Mouse (Mus musculus): ENCODE data around the gene Mpzl2. TPM values are rescaled to one million over a fixed set of nuclear protein-coding genes. Genes with fewer than 3 reads are reported as not detected.

The Mpzl2 gene
- polyA plus RNA-seq, 1 experiment: not detected

GRCm38 (mm10) chr9:45008342-45008741, 31.3 kb upstream of the Mpzl2 start:
- H3K4me3 ChIP-seq (ENCODE audit: insufficient read depth, low read length): no peak overlapping the region

GRCm38 (mm10) chr9:45009180-45010078, 30.2 kb upstream of the Mpzl2 start, which contains the start of gene Cd3e:
TSS of gene Cd3e (minus strand) at chr9:45009627.
- H3K4me1 ChIP-seq (ENCODE audit: control insufficient read depth, insufficient read depth, low read length): no peaks in the 10 kb centered on the region
- TF ChIP-seq CTCF (IDR thresholded peaks at IDR 0.05; ENCODE audit: low read depth, low read length) (no peak), POLR2A (IDR thresholded peaks at IDR 0.05; ENCODE audit: borderline replicate concordance, low read depth, low read length) (no peak)
- no peak within 1 kb of the TSS for H3K27ac ChIP-seq (ENCODE audit: insufficient read depth, low read depth, low read length)
- no peak within 1 kb of the TSS for H3K4me3 ChIP-seq (ENCODE audit: insufficient read depth, low read length)

More at GRCm38 (mm10) chr9:45008342-45008741, 31.3 kb upstream of the Mpzl2 start:
- TF ChIP-seq POLR2A (IDR thresholded peaks at IDR 0.05; ENCODE audit: borderline replicate concordance, low read depth, low read length): no peak
- TF ChIP-seq CTCF (IDR thresholded peaks at IDR 0.05; ENCODE audit: low read depth, low read length): no peak
- Histone ChIP-seq H3K4me1 (ENCODE audit: control insufficient read depth, insufficient read depth, low read length) (no peaks in the 10 kb centered on the region), H3K27ac (ENCODE audit: insufficient read depth, low read depth, low read length) (no peak overlapping the region)

DNA sequence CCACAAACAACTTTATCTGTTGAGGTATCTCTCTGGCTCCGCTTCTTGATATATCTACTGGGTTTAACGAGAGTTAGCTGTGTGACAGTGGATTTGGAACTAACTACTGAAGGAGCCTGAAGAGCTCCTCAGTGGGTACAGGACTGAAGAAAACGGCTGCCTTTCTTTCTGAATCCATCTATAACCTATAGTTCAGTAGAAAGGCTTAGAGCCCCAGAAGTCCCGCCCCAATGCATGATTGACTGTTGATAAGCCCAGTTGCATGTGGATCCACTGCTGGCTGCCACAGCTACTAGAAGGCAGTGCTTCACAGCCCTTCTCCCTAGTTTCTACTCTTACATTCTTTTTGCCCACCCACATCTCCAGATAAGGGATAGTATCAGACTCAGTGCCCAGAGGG, 29.1 kb upstream of the Mpzl2 start:
- no peak overlapping the region for H3K4me3 ChIP-seq (ENCODE audit: insufficient read depth, low read length)
- no peaks in the 10 kb centered on the region for H3K4me1 ChIP-seq (ENCODE audit: control insufficient read depth, insufficient read depth, low read length)
- no peak for TF ChIP-seq CTCF (IDR thresholded peaks at IDR 0.05; ENCODE audit: low read depth, low read length)
- TF ChIP-seq POLR2A (IDR thresholded peaks at IDR 0.05; ENCODE audit: borderline replicate concordance, low read depth, low read length): no peak
- no peak overlapping the region for H3K27ac ChIP-seq (ENCODE audit: insufficient read depth, low read depth, low read length)

DNA sequence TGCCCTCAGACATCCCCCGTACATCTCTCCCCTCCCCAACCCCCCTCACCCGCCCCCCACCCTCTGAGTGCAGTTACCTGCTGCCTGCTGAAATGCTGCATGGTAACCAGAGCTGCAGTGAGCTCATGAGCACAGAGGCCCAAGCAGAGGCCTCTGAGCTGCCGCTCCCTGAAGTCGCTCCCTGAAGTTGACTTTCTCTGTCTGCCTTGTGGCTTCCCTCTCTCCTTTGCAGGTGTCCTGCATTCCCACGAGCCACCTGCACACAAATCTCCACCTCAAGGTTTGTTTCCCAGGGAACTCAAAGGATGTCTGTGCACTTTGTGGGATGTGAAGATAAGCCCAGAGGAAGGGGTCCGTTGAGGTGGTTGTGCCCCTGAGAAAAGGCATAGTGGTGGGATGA, 28.3 kb upstream of the Mpzl2 start:
- H3K27ac ChIP-seq (ENCODE audit: insufficient read depth, low read depth, low read length): no peak overlapping the region
- no peaks in the 10 kb centered on the region for H3K4me1 ChIP-seq (ENCODE audit: control insufficient read depth, insufficient read depth, low read length)
- TF ChIP-seq CTCF (IDR thresholded peaks at IDR 0.05; ENCODE audit: low read depth, low read length) (no peak), POLR2A (IDR thresholded peaks at IDR 0.05; ENCODE audit: borderline replicate concordance, low read depth, low read length) (no peak)
- H3K4me3 ChIP-seq (ENCODE audit: insufficient read depth, low read length): no peak overlapping the region

DNA sequence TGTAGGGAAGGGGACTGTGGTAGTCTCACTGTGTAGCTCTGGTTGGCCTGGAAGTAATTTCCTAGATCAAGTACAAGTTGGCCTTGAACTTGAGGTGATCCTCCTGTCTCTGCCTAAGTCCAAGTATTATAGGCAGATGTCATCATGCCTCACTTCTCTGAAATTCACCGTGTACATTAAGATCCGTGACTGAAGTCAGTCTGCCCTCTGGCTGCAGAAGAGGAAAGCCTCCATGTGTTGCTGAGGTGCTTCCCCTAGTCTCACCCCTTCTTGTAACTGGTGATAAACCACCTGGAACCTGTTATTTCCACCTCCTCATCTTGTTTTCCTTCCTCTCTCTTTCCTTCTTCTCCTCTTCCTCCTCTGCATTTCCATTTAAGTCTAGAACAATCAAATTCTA, 24.7 kb upstream of the Mpzl2 start:
- H3K27ac ChIP-seq (ENCODE audit: insufficient read depth, low read depth, low read length): no peak overlapping the region
- TF ChIP-seq POLR2A (IDR thresholded peaks at IDR 0.05; ENCODE audit: borderline replicate concordance, low read depth, low read length) (no peak), CTCF (IDR thresholded peaks at IDR 0.05; ENCODE audit: low read depth, low read length) (no peak)
- H3K4me3 ChIP-seq (ENCODE audit: insufficient read depth, low read length): no peak overlapping the region
- H3K4me1 ChIP-seq (ENCODE audit: control insufficient read depth, insufficient read depth, low read length): no peaks in the 10 kb centered on the region

DNA sequence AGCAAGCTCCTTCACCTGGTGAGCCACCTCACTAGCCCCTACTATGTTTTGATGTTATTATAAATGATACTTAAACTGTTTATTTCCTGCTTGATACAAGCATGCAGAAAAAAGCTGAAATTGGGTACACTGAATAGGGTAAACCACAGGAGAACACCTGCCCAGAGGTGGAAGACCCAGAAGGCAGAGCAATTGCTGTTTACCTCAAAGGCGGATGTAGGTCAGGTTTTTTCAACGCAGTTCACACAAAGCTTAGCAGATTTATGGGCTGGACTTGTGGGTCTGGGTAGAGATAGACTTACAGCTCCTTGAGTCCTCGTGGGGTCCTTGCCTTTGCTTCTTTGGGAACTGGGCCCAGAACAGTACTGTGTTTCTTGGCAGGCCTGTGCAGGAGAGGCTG, 23.8 kb upstream of the Mpzl2 start:
- H3K27ac ChIP-seq (ENCODE audit: insufficient read depth, low read depth, low read length): no peak overlapping the region
- TF ChIP-seq POLR2A (IDR thresholded peaks at IDR 0.05; ENCODE audit: borderline replicate concordance, low read depth, low read length) (no peak), CTCF (IDR thresholded peaks at IDR 0.05; ENCODE audit: low read depth, low read length) (no peak)
- H3K4me1 ChIP-seq (ENCODE audit: control insufficient read depth, insufficient read depth, low read length): no peaks in the 10 kb centered on the region

DNA sequence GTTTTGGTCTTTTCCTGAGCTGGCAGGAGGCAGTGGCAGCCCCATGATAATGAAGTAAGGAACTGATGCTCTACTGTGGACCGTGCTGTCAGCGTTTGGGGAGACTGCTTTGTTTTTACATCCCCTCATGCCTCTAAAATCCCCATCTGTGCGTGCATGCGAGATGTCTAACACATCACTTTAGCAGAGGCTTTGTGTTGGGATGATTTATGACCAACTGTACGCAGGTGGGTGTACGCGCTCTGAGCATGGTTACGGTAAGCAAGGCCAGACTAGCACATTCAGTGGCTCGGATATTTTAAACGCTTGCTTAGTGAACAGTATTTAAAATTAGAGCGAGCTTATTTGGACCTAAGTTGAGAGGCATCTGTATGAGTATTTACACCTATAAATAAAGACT, 21.6 kb upstream of the Mpzl2 start:
- H3K4me1 ChIP-seq (ENCODE audit: control insufficient read depth, insufficient read depth, low read length): no peaks in the 10 kb centered on the region
- TF ChIP-seq POLR2A (IDR thresholded peaks at IDR 0.05; ENCODE audit: borderline replicate concordance, low read depth, low read length) (no peak), CTCF (IDR thresholded peaks at IDR 0.05; ENCODE audit: low read depth, low read length) (no peak)
- no peak overlapping the region for H3K27ac ChIP-seq (ENCODE audit: insufficient read depth, low read depth, low read length)
- H3K4me3 ChIP-seq (ENCODE audit: insufficient read depth, low read length): no peak overlapping the region

More for the DNA sequence above, 23.8 kb upstream of the Mpzl2 start:
- H3K4me3 ChIP-seq (ENCODE audit: insufficient read depth, low read length): no peak overlapping the region

DNA sequence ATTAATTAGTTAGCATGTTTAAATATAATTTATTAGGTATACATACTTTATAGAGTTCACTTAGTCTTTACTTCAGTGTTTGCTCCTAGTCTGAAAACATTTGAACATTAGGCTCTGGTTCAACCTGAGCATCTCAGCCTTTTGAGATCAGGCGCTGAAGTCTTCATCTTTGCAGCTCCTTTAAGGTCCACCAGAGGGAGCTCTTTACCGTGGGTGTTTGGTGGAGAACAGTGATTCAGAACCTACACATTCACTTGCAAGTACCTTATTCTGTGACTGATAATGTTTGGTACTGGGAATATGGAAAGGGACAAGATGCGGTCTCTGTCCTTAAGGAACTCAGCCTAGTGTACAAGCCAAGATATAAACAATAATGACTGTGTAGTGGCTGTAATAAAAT, 16.8 kb upstream of the Mpzl2 start:
- Histone ChIP-seq H3K27ac (ENCODE audit: insufficient read depth, low read depth, low read length) (no peak overlapping the region), H3K4me3 (ENCODE audit: insufficient read depth, low read length) (no peak overlapping the region), H3K4me1 (ENCODE audit: control insufficient read depth, insufficient read depth, low read length) (no peaks in the 10 kb centered on the region)
- no peak for TF ChIP-seq POLR2A (IDR thresholded peaks at IDR 0.05; ENCODE audit: borderline replicate concordance, low read depth, low read length)
- no peak for TF ChIP-seq CTCF (IDR thresholded peaks at IDR 0.05; ENCODE audit: low read depth, low read length)

GRCm38 (mm10) chr9:45023638-45024037, 16.0 kb upstream of the Mpzl2 start:
- H3K4me1 ChIP-seq (ENCODE audit: control insufficient read depth, insufficient read depth, low read length): no peaks in the 10 kb centered on the region
- no peak overlapping the region for H3K27ac ChIP-seq (ENCODE audit: insufficient read depth, low read depth, low read length)
- H3K4me3 ChIP-seq (ENCODE audit: insufficient read depth, low read length): no peak overlapping the region
- no peak for TF ChIP-seq CTCF (IDR thresholded peaks at IDR 0.05; ENCODE audit: low read depth, low read length)
- no peak for TF ChIP-seq POLR2A (IDR thresholded peaks at IDR 0.05; ENCODE audit: borderline replicate concordance, low read depth, low read length)

DNA sequence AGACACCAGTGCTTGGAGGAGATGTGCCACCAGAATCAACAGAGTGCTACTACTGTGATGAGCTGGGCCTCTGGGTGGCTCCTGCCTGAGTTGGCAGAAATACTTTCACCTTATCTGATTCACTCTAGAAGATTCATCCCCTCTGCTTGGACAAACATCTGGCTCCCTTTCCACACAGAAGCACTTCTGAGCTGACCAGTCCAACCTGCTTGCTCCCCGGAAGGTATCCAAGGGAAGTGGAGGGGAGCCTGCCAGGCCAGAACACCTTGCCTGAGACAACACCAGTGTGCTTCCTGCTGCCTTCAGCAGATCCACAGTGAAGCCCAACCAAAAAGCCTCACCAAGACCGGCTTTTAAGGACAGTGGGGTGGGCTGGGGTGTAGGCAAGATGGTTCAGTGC, 15.4 kb upstream of the Mpzl2 start:
- Histone ChIP-seq H3K4me3 (ENCODE audit: insufficient read depth, low read length) (no peak overlapping the region), H3K27ac (ENCODE audit: insufficient read depth, low read depth, low read length) (no peak overlapping the region), H3K4me1 (ENCODE audit: control insufficient read depth, insufficient read depth, low read length) (no peaks in the 10 kb centered on the region)
- no peak for TF ChIP-seq CTCF (IDR thresholded peaks at IDR 0.05; ENCODE audit: low read depth, low read length)
- TF ChIP-seq POLR2A (IDR thresholded peaks at IDR 0.05; ENCODE audit: borderline replicate concordance, low read depth, low read length): no peak

Measured in bone marrow macrophage, adult 2 months (primary cell).